Mouse (Mus musculus) bone marrow, adult 2 months (tissue): Measurements from ENCODE around the gene Snx30. TPM values are rescaled to one million over a fixed set of nuclear protein-coding genes. Genes with fewer than 3 reads are reported as not detected.

ENCODE experiments used
- H3K27ac ChIP-seq: fragments of 200-500 bp; 2 replicates; pipeline ENCODE4 v1.5.1; 2012; ENCODE audit warnings: low read depth, mild to moderate bottlenecking, control low read depth, inconsistent platforms, low read length; ENCODE audit not compliant: control insufficient read depth, poor library complexity, insufficient read depth
- H3K4me1 ChIP-seq: fragments of 200-500 bp; 2 replicates; pipeline ENCODE4 v1.6.1; 2011; ENCODE audit warnings: low read length; ENCODE audit not compliant: control insufficient read depth, insufficient read depth
- H3K4me3 ChIP-seq: fragments of 200-500 bp; replicated peaks from 2 replicates; pipeline ENCODE3; 2011; ENCODE audit warnings: mild to moderate bottlenecking, low read depth, low read length, control low read depth; ENCODE audit not compliant: control insufficient read depth
- CTCF ChIP-seq: fragments of 200-500 bp; IDR thresholded peaks from 2 replicates; pipeline ENCODE4 v1.5.1; 2011; ENCODE audit warnings: low read length, control low read depth; ENCODE audit not compliant: control insufficient read depth, insufficient read depth
- POLR2A ChIP-seq: fragments of 200-500 bp; IDR thresholded peaks from 2 replicates; pipeline ENCODE4 v1.6.1; 2011; ENCODE audit warnings: low read depth, mild to moderate bottlenecking, control low read depth, low read length, borderline replicate concordance; ENCODE audit not compliant: control insufficient read depth
- WGBS: fragments of 180-500 bp; shearing (Covaris S2); methylation state at CpG from one replicate; pipeline ENCODE4 v1.1.7; 2018; 5-methylcytosine and 5-hydroxymethylcytosine counted together
- polyA plus RNA-seq: library from polyadenylated mRNA; stranded (reverse); fragments of >200 nt; gene quantifications from 2 replicates; pipeline ENCODE4 v1.2.4, GENCODE M21; 2011; ENCODE audit warnings: low replicate concordance; ENCODE audit not compliant: missing spikeins, insufficient read depth, insufficient read length

The Snx30 gene
- polyA plus RNA-seq, 1 experiment: 24.2 TPM

DNA sequence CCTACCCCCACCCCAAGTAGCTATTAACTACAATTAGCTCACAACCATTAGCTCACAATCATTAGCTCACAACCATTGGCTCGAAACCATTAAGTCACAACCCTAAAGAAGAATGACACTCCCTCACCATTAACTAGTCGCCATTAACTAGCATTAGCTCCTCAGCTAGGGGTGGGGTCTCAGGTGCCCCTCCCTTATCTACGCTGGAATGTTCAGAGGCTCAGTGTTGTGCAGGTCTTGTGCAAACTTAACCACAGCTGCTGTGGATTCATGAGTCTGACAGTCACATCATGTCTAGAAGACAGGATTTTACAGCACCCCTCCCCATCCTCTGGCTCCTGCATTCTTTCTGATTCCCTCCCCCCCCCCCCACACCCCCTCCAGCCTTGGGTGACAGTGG, 122.0 kb downstream of the Snx30 start:
- H3K27ac ChIP-seq: no peak overlapping the region
- WGBS: 67% methylated on average over 3 of the region's 3 CpGs
- no peak overlapping the region for H3K4me3 ChIP-seq
- TF ChIP-seq POLR2A (no peak), CTCF (no peak)
- no peaks in the 10 kb centered on the region; the same call in 1 of the 2 replicates for H3K4me1 ChIP-seq

- 4% methylated on average over 6 of the region's 6 CpGs for WGBS
- TF ChIP-seq CTCF (peak; percentile 73), POLR2A (no peak)
Observed at GRCm38 (mm10) chr4:59928347-59928746, 122.7 kb downstream of the Snx30 start.

GRCm38 (mm10) chr4:59932505-59933281, 127.1 kb downstream of the Snx30 start:
- TF ChIP-seq CTCF (0 out of 2 replicates have a peak, but pooled peaks have one; percentile 9), POLR2A (no peak)
- 69% methylated on average over 6 of the region's 6 CpGs for WGBS
- H3K27ac ChIP-seq: no peak overlapping the region
- H3K4me1 ChIP-seq: no peaks in the 10 kb centered on the region
- no peak overlapping the region for H3K4me3 ChIP-seq

More at GRCm38 (mm10) chr4:59928347-59928746, 122.7 kb downstream of the Snx30 start:
- Histone ChIP-seq H3K27ac (no peak overlapping the region), H3K4me3 (no peak overlapping the region), H3K4me1 (no peaks in the 10 kb centered on the region; the same call in 1 of the 2 replicates)

DNA sequence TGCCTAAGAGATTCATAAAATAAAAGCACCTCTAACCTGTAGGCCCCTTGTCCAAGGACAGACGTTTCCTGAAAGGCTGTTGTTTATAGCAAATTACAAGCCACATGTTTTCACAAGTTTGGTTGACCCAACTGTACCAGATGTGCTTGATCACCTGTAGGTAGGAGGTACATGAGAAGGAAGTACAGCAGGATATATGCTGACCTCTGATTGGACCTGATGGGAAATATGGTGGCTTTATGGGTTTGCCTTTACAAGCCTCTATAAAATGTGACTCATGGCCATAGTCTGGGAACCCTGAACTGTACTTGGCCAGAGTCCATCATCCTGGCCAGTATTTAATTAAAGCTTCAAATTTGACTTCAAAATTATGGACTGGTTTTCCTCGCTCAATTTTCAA, 131.9 kb downstream of the Snx30 start:
- no peak overlapping the region for H3K27ac ChIP-seq
- TF ChIP-seq POLR2A: no peak
- TF ChIP-seq CTCF: no peak
- WGBS: 51% methylated on average over 2 of the region's 2 CpGs
- no peaks in the 10 kb centered on the region for H3K4me1 ChIP-seq
- H3K4me3 ChIP-seq: no peak overlapping the region

Other genes starting within 250 kb of the Snx30 start
- gene Hsdl2, start 224.3 kb upstream of the Snx30 start, polyA plus RNA-seq: 7.7 and 15.2 TPM in 2 replicates
- 3.7 and 6.5 TPM in 2 replicates for gene E130308A19Rik, start 179.6 kb upstream of the Snx30 start, polyA plus RNA-seq
- gene Inip, start 4.3 kb upstream of the Snx30 start, polyA plus RNA-seq: 10.7 and 27.6 TPM in 2 replicates
- gene Slc46a2, start 109.2 kb downstream of the Snx30 start, polyA plus RNA-seq: not detected in 2 replicates
- gene Mup4, start 154.9 kb downstream of the Snx30 start, polyA plus RNA-seq: not detected in 2 replicates
- 3.0 TPM in 1 of 2 replicates, not detected in the other for gene Mup6, start 158.5 kb downstream of the Snx30 start, polyA plus RNA-seq